Mouse (Mus musculus) kidney, postnatal 0 days (tissue): ENCODE measurements around the gene Erbb2. TPM values are rescaled to one million over a fixed set of nuclear protein-coding genes. Genes with fewer than 3 reads are reported as not detected.

Experiments used
- ATAC-seq: fragments of 200-750 bp; cut with Nextera tagmentation; replicated peaks from 2 replicates; pipeline ENCODE4 v1.8.0; 2017; ENCODE audit warnings: low read depth, moderate number of reproducible peaks, moderate TSS enrichment, moderate library complexity; ENCODE audit not compliant: low FRiP score
- DNase-seq: peaks from one replicate; pipeline ENCODE4 v3.0.0-alpha.2; 2016; ENCODE audit warnings: low spot score
- H3K27ac ChIP-seq: fragments of 300-500 bp; sonication (generic); 2 replicates; pipeline ENCODE4 v1.5.1; 2014; ENCODE audit warnings: mild to moderate bottlenecking
- H3K27me3 ChIP-seq: fragments of 300-500 bp; sonication (generic); 2 replicates; pipeline ENCODE4 v1.6.1; 2014; ENCODE audit warnings: low read length, mixed read lengths; ENCODE audit not compliant: insufficient read depth
- H3K36me3 ChIP-seq: fragments of 300-500 bp; sonication (generic); 2 replicates; pipeline ENCODE4 v1.6.1; 2014; ENCODE audit warnings: low read length, mixed read lengths; ENCODE audit not compliant: insufficient read depth
- H3K4me1 ChIP-seq: fragments of 300-500 bp; sonication (generic); replicated peaks from 2 replicates; pipeline ENCODE4 v1.6.1; 2014; ENCODE audit warnings: antibody characterized with exemption, low read length, mixed read lengths; ENCODE audit not compliant: insufficient read depth
- H3K4me2 ChIP-seq: fragments of 300-500 bp; sonication (generic); 2 replicates; pipeline ENCODE4 v1.6.1; 2014; ENCODE audit warnings: mild to moderate bottlenecking, low read length, moderate library complexity, mixed read lengths
- H3K4me3 ChIP-seq: fragments of 300-500 bp; sonication (generic); replicated peaks from 2 replicates; pipeline ENCODE4 v1.5.1; 2014; ENCODE audit warnings: low read depth, low read length
- H3K9ac ChIP-seq: fragments of 300-500 bp; sonication (generic); 2 replicates; pipeline ENCODE4 v1.6.1; 2014; ENCODE audit warnings: low read depth, low read length
- H3K9me3 ChIP-seq: fragments of 300-500 bp; sonication (generic); replicated peaks from 2 replicates; pipeline ENCODE4 v1.6.1; 2016; ENCODE audit warnings: low read length, inconsistent platforms, mixed read lengths
- CTCF ChIP-seq: IDR thresholded peaks from 2 replicates; pipeline ENCODE4 v1.5.1; 2016; ENCODE audit warnings: antibody characterized with exemption, low read depth, mild to moderate bottlenecking, moderate library complexity
- WGBS: fragments of 180-500 bp; shearing (Covaris S2); extraction: QIAGEN DNeasy Blood & Tissue Kit; methylation state at CpG from one replicate; pipeline ENCODE4 v1.1.7; 2014; 5-methylcytosine and 5-hydroxymethylcytosine counted together
- polyA plus RNA-seq: library from polyadenylated mRNA; unstranded; fragments of >200 nt; fragmentation: Nextera tagmentation; extraction: Ambion mirVana; gene quantifications from 2 replicates; pipeline ENCODE4 v1.2.1, GENCODE M21; 2015

Gene Erbb2
- polyA plus RNA-seq, 1 experiment from 2014 or later, result 36.1 TPM

DNA sequence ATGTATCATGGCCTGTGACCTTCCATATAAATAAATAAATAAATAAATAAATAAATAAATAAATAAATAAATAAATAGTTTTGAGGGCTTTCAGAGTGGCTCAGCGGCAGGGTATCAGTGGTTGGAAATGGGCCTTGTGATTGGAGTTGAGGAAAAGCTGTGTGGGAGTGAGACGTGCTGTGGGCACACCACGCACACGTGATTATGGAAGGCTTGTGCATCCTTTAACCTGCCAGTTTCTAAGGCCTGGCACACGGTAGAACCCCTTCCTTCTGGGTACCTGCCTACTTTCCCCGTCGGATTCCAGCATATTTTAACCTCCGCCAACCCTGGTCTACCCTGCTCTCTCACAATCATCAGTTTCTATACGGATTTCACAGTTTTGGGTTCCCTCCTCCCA lies 44.7 kb downstream of the Erbb2 start:
- 22% methylated on average over 9 of the region's 9 CpGs for whole genome bisulfite sequencing
- H3K27ac ChIP-seq, result 0 out of 2 replicates have a peak overlapping the region, but pooled peaks have one; percentile 36
- DNase-seq (no peak), ATAC-seq (no peak; the same call in none of the 2 replicates)
- peaks cover 6% of the 10 kb centered on the region; the same call in 1 of the 2 replicates for H3K36me3 ChIP-seq
- no peaks in the 10 kb centered on the region for H3K9me3 ChIP-seq
- no peaks in the 10 kb centered on the region for H3K4me1 ChIP-seq
- peak overlapping the region; percentile 82 for H3K4me2 ChIP-seq
- peak overlapping the region; percentile 52 for H3K4me3 ChIP-seq
- TF ChIP-seq CTCF, result no peak
- no peaks in the 10 kb centered on the region; the same call in 1 of the 2 replicates for H3K27me3 ChIP-seq
- 0 out of 2 replicates have a peak overlapping the region, but pooled peaks have one; percentile 50 for H3K9ac ChIP-seq

DNA sequence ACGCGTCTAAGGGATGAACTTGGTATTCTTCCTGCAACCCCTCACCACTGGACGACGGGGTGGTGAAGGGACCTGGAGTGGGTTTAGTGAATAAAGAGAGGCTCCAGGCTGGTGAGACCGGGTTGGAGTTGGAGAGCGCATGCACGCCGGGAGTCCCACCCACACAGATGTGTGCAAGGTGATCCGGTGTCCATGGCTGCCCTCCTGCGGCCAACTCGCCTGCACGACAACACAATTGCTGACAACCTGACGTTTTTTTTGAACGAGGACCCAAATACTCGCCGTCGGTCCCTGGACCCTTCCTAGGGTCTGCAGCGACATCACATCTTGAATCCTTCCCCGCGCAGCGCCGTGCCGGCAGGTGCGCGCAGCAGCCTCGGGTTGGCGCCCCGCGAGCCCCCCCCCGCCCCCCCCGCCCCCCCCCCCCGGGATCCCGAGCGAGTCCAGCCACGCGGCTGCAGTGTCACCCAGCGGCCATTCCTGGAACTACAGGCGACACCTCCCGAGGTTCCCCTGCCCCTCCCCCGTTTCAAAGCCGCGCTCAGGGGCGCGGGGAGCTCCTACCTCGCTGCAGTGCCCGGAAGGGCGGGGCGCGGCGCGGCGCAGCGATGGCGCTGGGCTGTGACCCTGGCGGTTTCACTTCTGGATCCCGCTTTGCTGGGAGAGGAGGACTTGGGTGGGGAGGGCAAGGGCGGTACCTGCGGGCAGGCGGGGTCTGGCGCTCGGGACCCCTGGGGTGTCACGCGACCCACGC lies 45.3 kb downstream of the Erbb2 start:
- Histone ChIP-seq H3K9me3 (no peaks in the 10 kb centered on the region), H3K36me3 (peaks cover 6% of the 10 kb centered on the region; the same call in 1 of the 2 replicates), H3K27ac (0 out of 2 replicates have a peak overlapping the region, but pooled peaks have one; percentile 36), H3K27me3 (no peaks in the 10 kb centered on the region; the same call in 1 of the 2 replicates), H3K4me3 (peak overlapping the region; percentile 52), H3K4me1 (no peaks in the 10 kb centered on the region), H3K4me2 (peak overlapping the region; percentile 82), H3K9ac (peak overlapping the region; percentile 50; the same call in 1 of the 2 replicates)
- ATAC-seq (peak; percentile 77), DNase-seq (peak; percentile 86)
- TF ChIP-seq CTCF, result peak; percentile 66
- WGBS, result under 1% methylated on average over 48 of the region's 64 CpGs

DNA sequence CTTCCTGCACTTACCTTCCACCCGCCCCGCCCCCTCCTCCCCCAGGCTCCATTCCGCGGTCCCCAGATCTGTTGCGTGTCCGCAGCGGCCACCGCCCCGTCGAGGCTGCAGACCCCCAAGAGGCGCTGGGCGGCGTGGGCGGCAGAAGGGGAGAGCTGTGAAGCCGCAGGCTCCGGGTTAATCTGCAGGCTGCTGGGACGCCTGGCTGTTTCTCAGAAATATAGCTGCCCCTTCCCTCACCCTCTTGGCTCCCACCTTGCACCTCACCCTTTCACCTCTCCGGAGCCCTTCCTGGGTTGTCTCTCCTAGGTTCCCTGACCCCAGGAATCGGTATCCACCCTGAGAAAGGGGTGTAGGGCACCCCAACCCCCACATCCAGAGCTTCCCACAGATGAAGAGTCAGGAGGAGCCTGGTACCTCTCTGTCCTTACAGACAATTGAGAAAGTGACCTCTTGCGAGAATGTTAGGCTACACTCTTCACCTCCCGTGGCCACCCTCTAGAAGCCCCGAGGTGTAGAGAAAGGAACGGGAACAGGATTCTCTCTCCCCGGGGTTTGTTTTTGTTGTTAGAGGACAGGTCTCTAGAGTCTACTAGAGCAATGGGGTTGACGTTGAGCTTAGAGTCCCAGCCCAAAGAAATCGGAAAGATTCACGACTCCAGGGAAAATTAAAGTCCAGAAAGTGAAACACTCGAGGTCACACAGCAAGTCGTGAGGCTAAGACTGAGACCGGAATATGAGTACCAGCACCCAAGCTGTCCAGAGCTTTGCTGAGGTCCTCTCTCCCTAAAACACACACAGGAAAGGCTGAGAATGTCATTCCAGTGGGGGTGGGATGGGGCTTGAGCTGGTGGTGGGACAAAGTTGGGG lies 46.1 kb downstream of the Erbb2 start:
- DNase-seq (peak; percentile 28), ATAC-seq (no peak)
- 4% methylated on average over 25 of the region's 30 CpGs for WGBS
- Histone ChIP-seq H3K27ac (no peak overlapping the region), H3K4me2 (peak overlapping the region; percentile 82), H3K36me3 (peaks cover 6% of the 10 kb centered on the region; the same call in 1 of the 2 replicates), H3K27me3 (no peaks in the 10 kb centered on the region; the same call in 1 of the 2 replicates), H3K4me3 (peak overlapping the region; percentile 52), H3K9ac (peak overlapping the region; percentile 50; the same call in 1 of the 2 replicates), H3K4me1 (no peaks in the 10 kb centered on the region), H3K9me3 (no peaks in the 10 kb centered on the region)
- TF ChIP-seq CTCF, result no peak

DNA sequence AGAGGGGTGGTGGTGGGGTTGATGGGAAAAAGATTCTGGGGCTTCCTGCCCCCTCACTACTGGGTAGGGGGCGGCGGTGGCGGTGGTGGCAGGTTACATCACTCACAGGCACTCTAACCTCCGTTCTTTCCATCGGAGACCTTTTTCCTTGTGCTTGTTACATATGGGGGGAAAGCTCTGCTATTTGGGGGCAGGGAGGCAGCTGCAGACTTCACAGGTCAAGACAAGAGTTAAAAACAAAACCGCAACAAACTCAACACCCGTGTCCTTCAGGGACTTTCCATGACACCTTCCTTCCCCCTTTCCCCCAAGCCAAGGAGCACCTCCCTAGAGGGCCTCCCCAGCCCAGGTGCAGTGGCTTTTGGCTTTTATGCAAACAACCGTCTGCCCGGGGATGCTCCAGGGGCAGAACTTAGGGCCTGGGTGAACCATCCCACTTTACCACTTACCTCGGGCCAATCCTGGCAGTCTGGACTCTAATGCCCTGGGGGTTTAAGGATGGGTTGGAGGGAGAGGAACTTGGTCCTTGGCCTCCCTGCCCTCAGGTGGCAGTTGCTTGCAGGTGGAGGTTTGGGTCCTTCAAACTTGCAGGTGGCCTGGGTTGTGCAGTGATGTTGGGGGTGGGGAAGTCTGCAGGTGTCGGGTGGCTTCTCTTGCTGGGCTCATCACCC lies 46.9 kb downstream of the Erbb2 start:
- DNase-seq, result no peak
- Histone ChIP-seq H3K4me1 (no peaks in the 10 kb centered on the region), H3K4me2 (no peak overlapping the region), H3K27me3 (no peaks in the 10 kb centered on the region; the same call in 1 of the 2 replicates), H3K36me3 (peaks cover 6% of the 10 kb centered on the region; the same call in 1 of the 2 replicates), H3K4me3 (no peak overlapping the region), H3K27ac (no peak overlapping the region), H3K9me3 (no peaks in the 10 kb centered on the region), H3K9ac (no peak overlapping the region)
- no peak for TF ChIP-seq CTCF
- no peak for ATAC-seq
- 24% methylated on average over 11 of the region's 11 CpGs for WGBS

DNA sequence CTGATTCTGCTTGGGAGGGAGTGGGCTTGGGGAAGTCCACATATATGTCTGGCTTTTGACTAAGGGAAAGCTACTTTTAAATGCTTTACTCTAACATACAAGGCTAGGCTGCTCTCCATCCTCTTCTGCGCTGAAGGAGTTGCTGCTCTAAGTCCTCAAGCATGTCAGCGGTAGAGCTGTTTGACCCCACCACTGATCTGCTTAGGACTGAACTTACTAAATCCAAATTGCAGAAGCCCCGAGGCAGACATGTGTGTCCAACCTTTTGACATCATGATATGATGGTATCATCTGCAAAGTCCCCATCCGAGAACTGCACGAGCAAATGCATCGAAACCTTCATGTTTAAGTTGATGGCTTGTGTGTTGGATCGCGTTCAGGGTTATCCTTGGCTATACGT lies 47.6 kb downstream of the Erbb2 start:
- H3K4me3 ChIP-seq, result no peak overlapping the region
- no peak overlapping the region for H3K27ac ChIP-seq
- no peaks in the 10 kb centered on the region; the same call in 1 of the 2 replicates for H3K27me3 ChIP-seq
- H3K4me2 ChIP-seq, result no peak overlapping the region
- H3K9ac ChIP-seq, result no peak overlapping the region
- H3K4me1 ChIP-seq, result no peaks in the 10 kb centered on the region
- DNase-seq (no peak), ATAC-seq (no peak)
- no peaks in the 10 kb centered on the region for H3K9me3 ChIP-seq
- 85% methylated on average over 9 of the region's 9 CpGs for WGBS
- TF ChIP-seq CTCF, result no peak
- H3K36me3 ChIP-seq, result 0 out of 2 replicates have a peak, but pooled peaks cover 3% of the 10 kb centered on the region
